Mouse (Mus musculus) heart, adult 2 months (tissue): ENCODE results near the gene Gatb. TPM values are rescaled to one million over a fixed set of nuclear protein-coding genes. Genes with fewer than 3 reads are reported as not detected.

ENCODE experiments used
- DNase-seq, 2 experiments: peaks; one replicate each; pipeline ENCODE4 v3.0.0; 2021
- H3K27ac ChIP-seq: fragments of 200-600 bp; 2 replicates; pipeline ENCODE4 v1.8.1; 2022
- H3K27me3 ChIP-seq: fragments of 200-500 bp; 2 replicates; pipeline ENCODE4 v1.6.1; 2012; ENCODE audit warnings: mild to moderate bottlenecking, low read length, inconsistent platforms, mixed read lengths; ENCODE audit not compliant: control insufficient read depth, insufficient read depth
- H3K36me3 ChIP-seq: fragments of 200-500 bp; 2 replicates; pipeline ENCODE4 v1.6.1; 2012; ENCODE audit warnings: low read length, inconsistent platforms; ENCODE audit not compliant: control insufficient read depth, insufficient read depth
- H3K4me1 ChIP-seq: fragments of 200-500 bp; 2 replicates; pipeline ENCODE4 v1.6.1; 2011; ENCODE audit warnings: low read length; ENCODE audit not compliant: control insufficient read depth, insufficient read depth
- H3K4me3 ChIP-seq: fragments of 200-600 bp; 2 replicates; pipeline ENCODE4 v1.8.1; 2022
- H3K79me2 ChIP-seq: fragments of 200-500 bp; replicated peaks from 2 replicates; pipeline ENCODE4 v1.6.1; 2012; ENCODE audit warnings: mild to moderate bottlenecking, inconsistent platforms, low read length, moderate library complexity, mixed read lengths; ENCODE audit not compliant: control insufficient read depth, insufficient read depth
- H3K9ac ChIP-seq: fragments of 200-500 bp; 2 replicates; pipeline ENCODE4 v1.6.1; 2012; ENCODE audit warnings: low read depth, mild to moderate bottlenecking, control low read depth, inconsistent platforms, low read length, mixed read lengths
- CTCF ChIP-seq: fragments of 200-600 bp; IDR thresholded peaks from 2 replicates; pipeline ENCODE4 v1.8.1; 2022; ENCODE audit warnings: antibody characterized with exemption, mild to moderate bottlenecking, moderate library complexity
- EP300 ChIP-seq: fragments of 200-500 bp; IDR thresholded peaks from 2 replicates; pipeline ENCODE4 v1.6.1; 2011; ENCODE audit warnings: low read depth, low read length, control low read depth; ENCODE audit not compliant: insufficient read depth
- POLR2A ChIP-seq: fragments of 200-500 bp; IDR thresholded peaks from 2 replicates; pipeline ENCODE4 v1.6.1; 2011; ENCODE audit warnings: mild to moderate bottlenecking, low read depth, low read length, control low read depth; ENCODE audit not compliant: insufficient read depth
- WGBS: fragments of 180-500 bp; shearing (Covaris S2); methylation state at CpG from one replicate; pipeline ENCODE4 v1.1.7; 2018; 5-methylcytosine and 5-hydroxymethylcytosine counted together
- intact Hi-C: fragments of 180-260 bp; cut with DNase I; formaldehyde crosslinking; loops from one replicate; pipeline ENCODE4 v1.15.1; 2025
- polyA plus RNA-seq: library from polyadenylated mRNA; depleted of rRNA; stranded (reverse); fragments of >200 nt; gene quantifications from 2 replicates; pipeline ENCODE4 v1.2.3, GENCODE M21; 2012
- total RNA-seq, 2 experiments: library from RNA; stranded (reverse); gene quantifications; 2 replicates each; pipeline ENCODE4 v1.2.3; 2021

Gatb gene
- total and polyA plus RNA-seq, 3 experiments, result 22.0 to 49.7 (median 45.6) TPM

DNA sequence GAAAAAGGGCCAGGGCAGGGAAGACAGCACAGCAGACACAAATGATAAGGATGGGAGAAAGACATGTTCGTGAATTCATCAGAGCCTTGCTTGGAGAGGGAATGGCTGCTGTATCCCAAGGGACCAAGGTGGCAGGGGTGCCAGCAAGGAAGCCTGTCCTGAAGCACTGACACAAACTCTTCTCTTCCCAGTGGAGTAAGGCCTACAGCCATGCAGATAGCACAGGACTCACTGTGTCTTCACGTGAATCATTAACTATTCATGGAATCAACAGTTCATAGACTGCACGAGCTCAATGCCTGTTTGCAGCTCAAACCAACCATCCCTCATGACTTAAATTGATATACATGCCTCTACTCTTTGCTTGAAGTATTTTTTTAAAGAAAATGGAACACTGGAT, 104.0 kb downstream of the Gatb start:
- no peak overlapping the region for H3K27ac ChIP-seq
- intact Hi-C loops, result no loop called here
- 78% methylated on average over 3 of the region's 3 CpGs for WGBS
- no peaks in the 10 kb centered on the region for H3K79me2 ChIP-seq
- TF ChIP-seq POLR2A (no peak), EP300 (no peak), CTCF (no peak)
- H3K4me3 ChIP-seq, result no peak overlapping the region
- DNase-seq, result no peak
- no peak overlapping the region for H3K9ac ChIP-seq
- H3K27me3 ChIP-seq, result no peaks in the 10 kb centered on the region
- no peaks in the 10 kb centered on the region for H3K4me1 ChIP-seq
- no peaks in the 10 kb centered on the region for H3K36me3 ChIP-seq

- 65% methylated on average over 8 of the region's 8 CpGs for WGBS
- Histone ChIP-seq H3K9ac (no peak overlapping the region), H3K79me2 (no peaks in the 10 kb centered on the region), H3K4me3 (no peak overlapping the region), H3K4me1 (no peaks in the 10 kb centered on the region), H3K27ac (no peak overlapping the region), H3K36me3 (no peaks in the 10 kb centered on the region), H3K27me3 (no peaks in the 10 kb centered on the region)
- TF ChIP-seq CTCF (no peak), POLR2A (no peak), EP300 (no peak)
- no peak for DNase-seq
- intact Hi-C loops, result no loop called here
Measured at GRCm38 (mm10) chr3:85679312-85679933, 105.5 kb downstream of the Gatb start.

GRCm38 (mm10) chr3:85679960-85680359, 106.0 kb downstream of the Gatb start:
- intact Hi-C loops, result no loop called here
- TF ChIP-seq EP300 (no peak), POLR2A (no peak), CTCF (no peak)
- DNase-seq, result no peak
- Histone ChIP-seq H3K4me1 (no peaks in the 10 kb centered on the region), H3K27me3 (no peaks in the 10 kb centered on the region), H3K9ac (no peak overlapping the region), H3K4me3 (no peak overlapping the region), H3K79me2 (no peaks in the 10 kb centered on the region), H3K36me3 (no peaks in the 10 kb centered on the region), H3K27ac (no peak overlapping the region)
- WGBS, result 77% methylated on average over 5 of the region's 5 CpGs

GRCm38 (mm10) chr3:85681136-85681535, 107.2 kb downstream of the Gatb start:
- H3K9ac ChIP-seq, result no peak overlapping the region
- no peaks in the 10 kb centered on the region for H3K4me1 ChIP-seq
- H3K27ac ChIP-seq, result no peak overlapping the region
- DNase-seq, result no peak
- H3K36me3 ChIP-seq, result no peaks in the 10 kb centered on the region
- no peaks in the 10 kb centered on the region for H3K79me2 ChIP-seq
- 87% methylated on average over 7 of the region's 7 CpGs for WGBS
- TF ChIP-seq CTCF (no peak), EP300 (no peak), POLR2A (no peak)
- no peaks in the 10 kb centered on the region for H3K27me3 ChIP-seq
- intact Hi-C loops, result no loop called here
- no peak overlapping the region for H3K4me3 ChIP-seq

- intact Hi-C loops, result no loop called here
- TF ChIP-seq EP300 (no peak), CTCF (no peak), POLR2A (no peak)
- no peak overlapping the region for H3K4me3 ChIP-seq
- no peak overlapping the region for H3K27ac ChIP-seq
- 82% methylated on average over 5 of the region's 5 CpGs for WGBS
- no peaks in the 10 kb centered on the region for H3K36me3 ChIP-seq
- H3K4me1 ChIP-seq, result no peaks in the 10 kb centered on the region
- H3K79me2 ChIP-seq, result no peaks in the 10 kb centered on the region
- H3K27me3 ChIP-seq, result no peaks in the 10 kb centered on the region
- no peak for DNase-seq
- H3K9ac ChIP-seq, result no peak overlapping the region
Measured at GRCm38 (mm10) chr3:85683618-85684017, 109.7 kb downstream of the Gatb start.

DNA sequence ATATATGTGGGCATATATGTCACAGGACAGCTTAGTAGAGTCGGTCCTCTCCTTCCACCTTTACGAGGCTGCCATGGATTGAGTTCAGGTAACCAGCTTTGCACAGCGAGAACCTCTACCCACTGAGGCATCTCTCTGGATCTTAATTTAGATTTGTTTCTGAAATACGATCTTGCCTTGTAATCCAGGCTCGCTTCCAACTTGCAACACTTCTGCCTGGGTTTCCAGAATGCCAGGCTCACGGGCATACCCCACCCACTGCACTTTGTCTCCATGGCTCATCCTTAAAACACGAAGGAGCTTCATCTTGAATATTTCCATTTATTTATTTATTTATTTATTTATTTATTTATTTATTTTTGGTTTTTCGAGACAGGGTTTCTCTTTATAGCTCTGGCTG, 111.4 kb downstream of the Gatb start:
- Histone ChIP-seq H3K36me3 (no peaks in the 10 kb centered on the region), H3K27ac (no peak overlapping the region), H3K9ac (no peak overlapping the region), H3K27me3 (no peaks in the 10 kb centered on the region), H3K79me2 (no peaks in the 10 kb centered on the region), H3K4me1 (no peaks in the 10 kb centered on the region), H3K4me3 (no peak overlapping the region)
- peak in 1 of 2 experiments; percentile 10 for DNase-seq
- TF ChIP-seq CTCF (no peak), EP300 (no peak), POLR2A (no peak)
- 79% methylated on average over 8 of the region's 8 CpGs for WGBS
- intact Hi-C loops, result no loop called here
